Mouse (Mus musculus) liver, postnatal 0 days (tissue): ENCODE results near the gene Actl6a. TPM values are rescaled to one million over a fixed set of nuclear protein-coding genes. Genes with fewer than 3 reads are reported as not detected.

Source experiments
- ATAC-seq: fragments of 200-750 bp; cut with Nextera tagmentation; 2 replicates; pipeline ENCODE4 v1.8.0; 2017; ENCODE audit warnings: mild to moderate bottlenecking, moderate library complexity
- DNase-seq: peaks from one replicate; pipeline ENCODE4 v3.0.0-alpha.2; 2016
- H3K27ac ChIP-seq: fragments of 300-500 bp; sonication (generic); 2 replicates; pipeline ENCODE4 v1.5.1; 2014; ENCODE audit warnings: antibody characterized with exemption, moderate library complexity, mild to moderate bottlenecking, low read depth
- H3K27me3 ChIP-seq: fragments of 300-500 bp; sonication (generic); 2 replicates; pipeline ENCODE4 v1.6.1; 2014; ENCODE audit warnings: low read length, control low read depth, mixed read lengths; ENCODE audit not compliant: insufficient read depth
- H3K36me3 ChIP-seq: fragments of 300-500 bp; sonication (generic); replicated peaks from 2 replicates; pipeline ENCODE4 v1.6.1; 2014; ENCODE audit warnings: mild to moderate bottlenecking, control low read depth, low read length, moderate library complexity, mixed read lengths; ENCODE audit not compliant: insufficient read depth
- H3K4me1 ChIP-seq: fragments of 300-500 bp; sonication (generic); 2 replicates; pipeline ENCODE4 v1.6.1; 2014; ENCODE audit warnings: antibody characterized with exemption, mild to moderate bottlenecking, control low read depth; ENCODE audit not compliant: insufficient read depth
- H3K4me2 ChIP-seq: fragments of 300-500 bp; sonication (generic); 2 replicates; pipeline ENCODE4 v1.6.1; 2014; ENCODE audit warnings: low read depth, mild to moderate bottlenecking, low read length, moderate library complexity, mixed read lengths
- H3K4me3 ChIP-seq: fragments of 300-500 bp; sonication (generic); 2 replicates; pipeline ENCODE4 v1.5.1; 2014; ENCODE audit warnings: low read depth, low read length
- H3K9ac ChIP-seq: fragments of 300-500 bp; sonication (generic); replicated peaks from 2 replicates; pipeline ENCODE4 v1.6.1; 2014; ENCODE audit warnings: mild to moderate bottlenecking, moderate library complexity
- H3K9me3 ChIP-seq: fragments of 300-500 bp; sonication (generic); 2 replicates; pipeline ENCODE4 v1.6.1; 2016; ENCODE audit warnings: mild to moderate bottlenecking, control low read depth, low read length, mixed read lengths
- CTCF ChIP-seq: sonication (generic); IDR thresholded peaks from 2 replicates; pipeline ENCODE4 v1.5.1; 2016; ENCODE audit warnings: antibody characterized with exemption, low read depth
- EP300 ChIP-seq: IDR thresholded peaks from 2 replicates; pipeline ENCODE4 v1.6.1; 2016; ENCODE audit warnings: antibody characterized with exemption, low read depth, mild to moderate bottlenecking
- WGBS: fragments of 180-500 bp; shearing (Covaris S2); extraction: QIAGEN DNeasy Blood & Tissue Kit; methylation state at CpG from one replicate; pipeline ENCODE4 v1.1.7; 2014; ENCODE audit not compliant: insufficient replicate concordance; 5-methylcytosine and 5-hydroxymethylcytosine counted together
- polyA plus RNA-seq: library from polyadenylated mRNA; unstranded; fragments of >200 nt; fragmentation: Nextera tagmentation; extraction: Ambion mirVana; gene quantifications from 2 replicates; pipeline ENCODE4 v1.2.1, GENCODE M21; 2015

The Actl6a gene
- polyA plus RNA-seq, 1 experiment from 2014 or later = 40.0 TPM

GRCm38 (mm10) chr3:32690008-32690407, 16.1 kb upstream of the Actl6a start:
- Histone ChIP-seq H3K27ac (no peak overlapping the region), H3K4me3 (no peak overlapping the region), H3K27me3 (no peaks in the 10 kb centered on the region), H3K36me3 (no peaks in the 10 kb centered on the region), H3K9ac (no peak overlapping the region), H3K4me2 (no peak overlapping the region), H3K9me3 (no peaks in the 10 kb centered on the region), H3K4me1 (no peaks in the 10 kb centered on the region)
- no peak for ATAC-seq
- DNase-seq = no peak
- TF ChIP-seq CTCF (no peak), EP300 (no peak)
- WGBS = 62% methylated on average over 3 of the region's 3 CpGs

DNA sequence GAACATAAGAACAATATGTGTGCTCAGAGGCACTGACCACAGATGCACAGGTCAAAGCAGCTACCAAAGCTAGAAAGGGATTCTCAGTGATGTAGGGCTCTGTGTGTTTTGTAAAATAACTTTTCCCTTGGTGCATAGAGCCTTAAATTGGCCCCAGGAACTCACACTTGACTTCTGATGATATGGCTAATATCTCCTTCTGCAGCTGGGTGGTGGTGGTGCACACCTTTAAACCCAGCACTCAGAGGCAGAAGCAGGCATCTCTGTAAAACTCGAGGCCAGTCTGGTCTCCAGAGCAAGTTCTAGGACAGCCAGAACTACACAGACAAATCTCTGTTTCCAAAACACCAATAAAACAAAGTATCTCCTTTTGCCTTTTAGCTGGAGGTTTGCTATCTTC, 15.2 kb upstream of the Actl6a start:
- no peaks in the 10 kb centered on the region for H3K9me3 ChIP-seq
- no peak overlapping the region for H3K9ac ChIP-seq
- TF ChIP-seq CTCF = no peak
- TF ChIP-seq EP300 = peak; percentile 16; the same call in 1 of the 2 replicates
- no peak overlapping the region for H3K27ac ChIP-seq
- no peaks in the 10 kb centered on the region for H3K27me3 ChIP-seq
- ATAC-seq = no peak
- H3K4me1 ChIP-seq = no peaks in the 10 kb centered on the region
- no peak overlapping the region for H3K4me3 ChIP-seq
- no peaks in the 10 kb centered on the region for H3K36me3 ChIP-seq
- DNase-seq = no peak
- 26% methylated on average over 1 of the region's 1 CpGs for WGBS
- H3K4me2 ChIP-seq = no peak overlapping the region

DNA sequence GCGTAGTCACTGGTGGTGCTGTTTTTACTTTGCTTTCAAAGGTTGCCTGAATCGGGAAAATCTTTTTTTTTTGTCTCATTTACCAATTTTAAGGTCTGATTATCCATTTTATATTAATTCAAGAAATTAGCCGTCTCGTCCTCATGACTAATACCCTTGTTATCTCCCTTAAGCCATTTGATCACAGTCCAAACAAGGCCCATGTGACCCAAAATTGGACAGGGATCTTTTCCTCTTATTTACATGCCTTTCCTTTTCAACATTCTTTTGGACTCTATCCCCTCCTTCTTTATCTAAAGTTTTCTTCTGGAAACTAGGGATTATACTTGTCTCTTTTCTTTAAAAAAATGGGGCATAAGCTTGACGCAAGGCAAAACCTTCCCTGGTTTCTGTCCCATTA, 14.3 kb upstream of the Actl6a start:
- H3K9ac ChIP-seq = no peak overlapping the region
- H3K27me3 ChIP-seq = no peaks in the 10 kb centered on the region
- no peak overlapping the region for H3K4me2 ChIP-seq
- H3K4me3 ChIP-seq = no peak overlapping the region
- H3K27ac ChIP-seq = no peak overlapping the region
- no peaks in the 10 kb centered on the region for H3K36me3 ChIP-seq
- DNase-seq (no peak), ATAC-seq (no peak)
- TF ChIP-seq CTCF = no peak
- no peak for TF ChIP-seq EP300
- H3K4me1 ChIP-seq = no peaks in the 10 kb centered on the region
- no peaks in the 10 kb centered on the region for H3K9me3 ChIP-seq
- WGBS = 61% methylated on average over 5 of the region's 5 CpGs

GRCm38 (mm10) chr3:32694211-32694610, 11.9 kb upstream of the Actl6a start:
- no peaks in the 10 kb centered on the region for H3K4me1 ChIP-seq
- DNase-seq (no peak), ATAC-seq (no peak)
- H3K27ac ChIP-seq = no peak overlapping the region
- no peaks in the 10 kb centered on the region for H3K9me3 ChIP-seq
- H3K4me2 ChIP-seq = no peak overlapping the region
- H3K9ac ChIP-seq = no peak overlapping the region
- 78% methylated on average over 5 of the region's 5 CpGs for WGBS
- no peak overlapping the region for H3K4me3 ChIP-seq
- TF ChIP-seq EP300 (no peak), CTCF (no peak)
- H3K36me3 ChIP-seq = no peaks in the 10 kb centered on the region
- no peaks in the 10 kb centered on the region for H3K27me3 ChIP-seq

- H3K4me3 ChIP-seq = no peak overlapping the region
- ATAC-seq = no peak
- no peaks in the 10 kb centered on the region for H3K27me3 ChIP-seq
- H3K4me2 ChIP-seq = 0 out of 2 replicates have a peak overlapping the region, but pooled peaks have one; percentile 0
- no peaks in the 10 kb centered on the region for H3K4me1 ChIP-seq
- H3K36me3 ChIP-seq = no peaks in the 10 kb centered on the region
- no peak for DNase-seq
- no peak overlapping the region for H3K9ac ChIP-seq
- no peaks in the 10 kb centered on the region for H3K9me3 ChIP-seq
- 55% methylated on average over 12 of the region's 12 CpGs for WGBS
- no peak overlapping the region for H3K27ac ChIP-seq
- no peak for TF ChIP-seq CTCF
Measured at GRCm38 (mm10) chr3:32694737-32695582, 11.1 kb upstream of the Actl6a start.

GRCm38 (mm10) chr3:32695583-32695980, 10.5 kb upstream of the Actl6a start:
- Histone ChIP-seq H3K27ac (no peak overlapping the region), H3K4me1 (no peaks in the 10 kb centered on the region), H3K9me3 (no peaks in the 10 kb centered on the region), H3K4me2 (0 out of 2 replicates have a peak overlapping the region, but pooled peaks have one; percentile 0), H3K36me3 (no peaks in the 10 kb centered on the region), H3K4me3 (no peak overlapping the region), H3K9ac (no peak overlapping the region), H3K27me3 (no peaks in the 10 kb centered on the region)
- TF ChIP-seq CTCF = no peak
- no peak for TF ChIP-seq EP300
- ATAC-seq (no peak), DNase-seq (no peak)
- WGBS = 77% methylated on average over 4 of the region's 4 CpGs
